Mouse (Mus musculus): Measurements from ENCODE around the gene Gpc5. TPM values are rescaled to one million over a fixed set of nuclear protein-coding genes. Genes with fewer than 3 reads are reported as not detected.

Gene Gpc5
- polyA plus RNA-seq, 1 experiment from 2014 or later, result 1.5 TPM

DNA sequence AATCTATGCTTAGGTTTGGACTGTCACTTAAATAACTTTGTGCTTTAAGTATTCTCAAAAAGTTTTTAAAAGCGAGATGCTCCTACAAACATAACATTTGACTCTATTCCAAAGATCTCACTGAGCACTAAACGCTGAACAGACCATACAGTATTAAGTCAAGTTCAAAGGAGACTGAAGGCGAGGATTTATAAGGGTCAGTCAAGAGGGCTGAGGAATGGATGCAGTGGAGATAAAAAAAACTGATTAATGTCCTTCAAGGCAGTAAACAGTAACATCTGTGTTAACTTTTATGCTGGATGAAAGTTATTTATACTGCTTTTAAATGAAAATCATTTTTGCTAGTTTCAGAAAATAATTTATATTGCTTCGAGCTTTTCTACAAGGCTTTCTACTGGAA, 906.9 kb downstream of the Gpc5 start:
- no peak overlapping the region for H3K27ac ChIP-seq (replicated peaks)
- no peak overlapping the region for H3K4me3 ChIP-seq
- H3K4me1 ChIP-seq, result no peaks in the 10 kb centered on the region
- H3K4me2 ChIP-seq (replicated peaks), result no peak overlapping the region
- no peaks in the 10 kb centered on the region for H3K9me3 ChIP-seq
- 81% methylated on average over 4 of the region's 4 CpGs for WGBS
- H3K9ac ChIP-seq (replicated peaks), result no peak overlapping the region
- ATAC-seq (ENCODE audit: low FRiP score, low read depth), result no peak
- no peaks in the 10 kb centered on the region for H3K36me3 ChIP-seq
- no peaks in the 10 kb centered on the region for H3K27me3 ChIP-seq

DNA sequence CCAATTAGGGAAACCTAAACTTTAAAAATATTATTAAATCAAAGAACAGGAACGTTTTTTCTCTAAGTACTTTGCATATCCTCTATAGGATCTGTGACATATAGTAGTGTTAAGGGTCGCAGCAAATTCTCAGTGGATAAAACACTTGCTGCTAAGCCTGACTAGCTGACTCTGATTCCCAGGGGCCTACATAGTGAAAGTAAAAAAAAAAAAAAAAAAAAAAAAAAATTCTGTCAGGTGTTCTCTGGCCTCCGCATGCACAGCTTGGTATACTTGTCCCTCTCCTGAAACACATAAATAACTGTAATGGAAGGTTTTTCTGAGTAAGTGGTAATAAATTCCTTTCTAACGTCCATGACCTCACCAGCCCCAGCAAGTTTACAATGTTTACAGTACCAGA, 995.0 kb downstream of the Gpc5 start:
- Histone ChIP-seq H3K36me3 (no peaks in the 10 kb centered on the region), H3K4me2 (replicated peaks) (no peak overlapping the region)
- WGBS, result 82% methylated on average over 4 of the region's 4 CpGs

DNA sequence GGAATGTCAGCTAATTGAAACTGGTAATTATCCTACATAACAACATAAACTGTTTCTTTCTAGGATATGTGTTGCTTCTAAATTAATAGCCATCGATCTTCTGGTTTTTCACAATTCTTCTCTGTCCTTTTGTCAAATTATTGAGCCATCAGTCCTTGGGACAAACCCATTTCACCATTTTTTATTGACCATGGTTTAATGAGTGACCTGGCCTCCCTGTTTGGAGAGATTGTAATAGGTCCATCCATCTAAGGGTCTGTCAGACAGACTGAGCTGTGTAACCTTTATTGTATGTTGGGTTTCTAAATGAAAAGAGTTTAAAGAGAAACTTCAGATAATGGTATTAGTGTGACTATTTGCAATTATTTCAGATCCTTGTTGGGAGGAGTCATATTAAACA, 1035.9 kb downstream of the Gpc5 start:
- no peak for ATAC-seq (ENCODE audit: low FRiP score, low read depth)
- H3K27me3 ChIP-seq, result no peaks in the 10 kb centered on the region
- no peak overlapping the region for H3K4me3 ChIP-seq
- 89% methylated on average over 1 of the region's 1 CpGs for WGBS
- H3K9ac ChIP-seq (replicated peaks), result no peak overlapping the region
- H3K27ac ChIP-seq (replicated peaks), result no peak overlapping the region
- H3K4me2 ChIP-seq (replicated peaks), result no peak overlapping the region
- H3K9me3 ChIP-seq, result no peaks in the 10 kb centered on the region
- no peaks in the 10 kb centered on the region for H3K4me1 ChIP-seq
- no peaks in the 10 kb centered on the region for H3K36me3 ChIP-seq

More for the DNA sequence above, 995.0 kb downstream of the Gpc5 start:
- ATAC-seq (ENCODE audit: low FRiP score, low read depth), result no peak
- Histone ChIP-seq H3K4me3 (no peak overlapping the region), H3K9me3 (no peaks in the 10 kb centered on the region), H3K27me3 (no peaks in the 10 kb centered on the region), H3K4me1 (no peaks in the 10 kb centered on the region), H3K27ac (replicated peaks) (no peak overlapping the region), H3K9ac (replicated peaks) (no peak overlapping the region)

DNA sequence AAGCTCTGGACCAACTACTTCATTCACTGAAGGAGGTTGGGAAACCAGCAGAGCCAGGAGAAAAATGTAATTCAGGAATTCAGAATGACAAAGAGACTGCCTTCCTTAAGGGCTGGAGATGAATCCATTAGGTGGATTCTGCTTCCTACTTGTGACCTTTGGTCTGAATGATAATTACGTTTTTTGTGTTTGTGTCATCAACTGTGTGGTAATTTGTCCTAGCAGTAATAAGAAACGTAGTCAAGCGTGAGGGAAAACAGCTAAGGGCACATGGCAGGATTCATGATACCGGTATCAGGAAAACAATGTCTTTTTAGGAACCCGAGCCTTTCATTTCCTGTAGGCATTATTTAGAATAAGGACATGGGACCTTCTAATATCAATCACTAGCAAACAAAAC, 1045.3 kb downstream of the Gpc5 start:
- no peaks in the 10 kb centered on the region for H3K9me3 ChIP-seq
- H3K4me2 ChIP-seq (replicated peaks), result no peak overlapping the region
- H3K9ac ChIP-seq (replicated peaks), result no peak overlapping the region
- 34% methylated on average over 5 of the region's 5 CpGs for WGBS
- no peak for ATAC-seq (ENCODE audit: low FRiP score, low read depth)
- no peak overlapping the region for H3K27ac ChIP-seq (replicated peaks)
- H3K27me3 ChIP-seq, result no peaks in the 10 kb centered on the region
- H3K4me1 ChIP-seq, result no peaks in the 10 kb centered on the region
- H3K36me3 ChIP-seq, result no peaks in the 10 kb centered on the region
- no peak overlapping the region for H3K4me3 ChIP-seq

DNA sequence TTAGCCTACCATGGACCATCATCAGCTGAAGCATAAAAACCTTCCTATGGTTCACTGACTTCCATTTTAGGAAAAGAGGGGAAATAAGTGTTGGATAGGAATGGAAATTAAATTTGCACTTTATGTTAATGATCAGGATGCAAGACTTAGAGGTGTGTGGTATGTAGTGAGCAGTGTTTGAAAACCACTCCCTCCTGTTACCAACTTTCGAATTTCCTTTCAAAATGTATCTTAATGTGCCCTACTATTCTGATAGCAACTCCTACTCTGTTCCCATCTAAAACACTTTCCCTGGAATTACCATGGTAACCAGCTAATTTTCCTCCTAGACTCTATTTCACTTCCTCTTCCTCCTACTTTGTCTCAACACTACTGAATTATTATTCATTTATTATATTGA, 1045.8 kb downstream of the Gpc5 start:
- no peaks in the 10 kb centered on the region for H3K36me3 ChIP-seq
- H3K4me3 ChIP-seq, result no peak overlapping the region
- WGBS, result 80% methylated on average over 1 of the region's 1 CpGs
- ATAC-seq (ENCODE audit: low FRiP score, low read depth), result no peak
- no peak overlapping the region for H3K27ac ChIP-seq (replicated peaks)
- no peaks in the 10 kb centered on the region for H3K27me3 ChIP-seq
- no peaks in the 10 kb centered on the region for H3K9me3 ChIP-seq
- H3K9ac ChIP-seq (replicated peaks), result no peak overlapping the region
- no peak overlapping the region for H3K4me2 ChIP-seq (replicated peaks)
- H3K4me1 ChIP-seq, result no peaks in the 10 kb centered on the region

DNA sequence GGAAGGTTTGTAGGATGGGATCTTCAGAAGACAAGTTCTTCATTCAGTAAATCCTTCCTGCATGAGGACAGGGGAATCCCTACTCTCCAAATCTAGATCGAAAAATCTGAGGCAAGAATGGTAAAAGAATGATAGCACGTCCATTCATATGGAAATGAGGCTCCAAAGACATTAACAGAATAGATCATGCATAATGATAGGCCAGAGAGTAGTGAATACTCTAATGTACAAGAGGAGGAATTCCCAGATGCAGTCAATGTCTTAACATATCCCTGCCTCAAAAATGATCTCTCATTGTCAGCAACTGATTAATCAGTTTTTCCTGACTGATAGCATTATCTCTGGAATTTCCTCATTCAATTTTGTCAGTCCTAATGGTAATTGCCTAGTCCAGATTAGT, 1070.6 kb downstream of the Gpc5 start:
- no peaks in the 10 kb centered on the region for H3K9me3 ChIP-seq
- WGBS, result 39% methylated on average over 2 of the region's 2 CpGs
- H3K36me3 ChIP-seq, result no peaks in the 10 kb centered on the region
- no peak for ATAC-seq (ENCODE audit: low FRiP score, low read depth)
- H3K4me3 ChIP-seq, result no peak overlapping the region
- no peak overlapping the region for H3K27ac ChIP-seq (replicated peaks)
- H3K27me3 ChIP-seq, result no peaks in the 10 kb centered on the region
- H3K9ac ChIP-seq (replicated peaks), result no peak overlapping the region
- no peaks in the 10 kb centered on the region for H3K4me1 ChIP-seq
- no peak overlapping the region for H3K4me2 ChIP-seq (replicated peaks)

DNA sequence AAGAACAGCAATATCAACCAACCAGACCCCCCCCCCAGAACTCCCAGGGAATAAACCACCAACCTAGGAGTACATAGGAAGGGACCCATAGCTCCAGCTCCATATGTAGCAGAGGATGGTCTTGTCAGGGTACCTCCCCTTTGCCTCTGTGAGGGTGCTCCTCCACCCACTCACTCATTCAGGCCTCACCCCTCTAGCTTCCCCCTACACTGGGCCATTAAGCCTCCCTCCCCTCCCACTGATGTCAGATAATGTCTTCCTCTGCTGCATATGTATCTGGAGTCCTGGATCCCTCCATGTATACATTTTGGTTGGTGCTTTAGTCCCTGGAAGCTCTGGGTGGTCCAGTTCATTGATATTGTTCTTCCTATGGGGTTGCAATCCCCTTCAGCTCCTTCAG, 1075.4 kb downstream of the Gpc5 start:
- H3K27ac ChIP-seq (replicated peaks), result no peak overlapping the region
- no peaks in the 10 kb centered on the region for H3K4me1 ChIP-seq
- no peak overlapping the region for H3K4me2 ChIP-seq (replicated peaks)
- H3K9ac ChIP-seq (replicated peaks), result no peak overlapping the region
- H3K4me3 ChIP-seq, result no peak overlapping the region
- peak; percentile 56; the same call in 1 of the 2 replicates for ATAC-seq (ENCODE audit: low FRiP score, low read depth)
- H3K27me3 ChIP-seq, result no peaks in the 10 kb centered on the region
- H3K36me3 ChIP-seq, result no peaks in the 10 kb centered on the region
- H3K9me3 ChIP-seq, result no peaks in the 10 kb centered on the region

DNA sequence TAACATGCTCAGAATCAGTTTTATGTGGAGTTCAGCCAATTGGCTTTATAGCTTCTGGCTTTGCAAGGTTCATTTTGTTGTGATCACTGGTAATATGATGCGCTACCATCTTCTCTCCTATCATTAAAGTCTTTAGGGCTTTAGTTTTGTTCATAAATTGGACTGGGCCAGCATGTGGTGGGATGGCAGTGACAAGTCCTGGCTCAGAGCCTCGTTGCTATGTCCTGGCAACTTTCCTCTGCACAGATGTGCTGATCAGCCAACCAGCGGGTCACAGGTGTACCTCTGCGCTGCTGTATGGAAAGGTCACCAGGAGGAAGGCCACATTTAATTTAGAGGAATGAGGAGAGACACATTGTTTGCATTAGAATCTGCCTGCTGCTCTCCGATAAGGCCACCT, 1077.1 kb downstream of the Gpc5 start:
- Histone ChIP-seq H3K4me1 (no peaks in the 10 kb centered on the region), H3K9ac (replicated peaks) (no peak overlapping the region), H3K4me2 (replicated peaks) (no peak overlapping the region), H3K27me3 (no peaks in the 10 kb centered on the region), H3K36me3 (no peaks in the 10 kb centered on the region), H3K4me3 (no peak overlapping the region), H3K9me3 (no peaks in the 10 kb centered on the region), H3K27ac (replicated peaks) (no peak overlapping the region)
- ATAC-seq (ENCODE audit: low FRiP score, low read depth), result no peak
- WGBS, result 77% methylated on average over 5 of the region's 5 CpGs

DNA sequence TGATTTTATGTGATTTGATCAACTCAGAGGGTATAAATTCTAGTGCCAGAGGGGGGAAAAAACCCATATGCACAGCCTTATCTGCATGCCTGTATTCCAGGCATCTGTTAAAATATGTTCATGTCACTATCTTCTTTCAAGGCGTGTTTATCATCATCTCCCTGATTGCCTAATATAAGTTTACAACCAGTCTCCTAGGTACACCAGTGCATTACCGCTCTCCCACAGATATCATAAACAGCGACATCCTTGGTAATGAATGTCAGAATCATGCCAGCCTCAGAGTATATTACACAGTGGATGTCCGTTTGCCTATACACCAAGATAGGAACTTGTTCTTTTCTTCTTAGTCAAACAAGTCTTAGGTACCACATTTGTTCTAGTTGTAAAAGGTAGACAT, 1095.0 kb downstream of the Gpc5 start:
- H3K9me3 ChIP-seq, result no peaks in the 10 kb centered on the region
- H3K36me3 ChIP-seq, result no peaks in the 10 kb centered on the region
- H3K27ac ChIP-seq (replicated peaks), result no peak overlapping the region
- H3K9ac ChIP-seq (replicated peaks), result no peak overlapping the region
- H3K4me1 ChIP-seq, result no peaks in the 10 kb centered on the region
- H3K4me2 ChIP-seq (replicated peaks), result no peak overlapping the region
- 95% methylated on average over 4 of the region's 4 CpGs for WGBS
- no peak overlapping the region for H3K4me3 ChIP-seq
- ATAC-seq (ENCODE audit: low FRiP score, low read depth), result no peak
- H3K27me3 ChIP-seq, result no peaks in the 10 kb centered on the region

DNA sequence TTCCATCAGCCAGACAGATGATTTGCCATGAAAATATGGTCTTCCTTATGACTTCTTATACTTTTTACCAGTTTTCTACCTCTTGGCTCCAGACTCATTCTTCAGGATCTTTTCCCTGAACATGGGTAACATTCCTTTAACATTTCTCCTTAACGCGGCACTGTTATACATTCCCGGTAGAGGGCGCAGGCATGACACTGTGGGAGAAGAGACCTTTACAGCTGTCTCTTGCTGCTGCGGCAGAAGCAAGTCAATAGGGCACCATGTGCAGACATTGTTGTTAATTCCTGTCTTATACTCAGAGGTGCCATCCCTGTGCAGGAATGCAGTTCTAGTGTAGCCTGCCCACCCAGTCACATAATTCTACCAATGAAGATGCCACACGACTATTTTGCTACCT, 1115.0 kb downstream of the Gpc5 start:
- Histone ChIP-seq H3K4me3 (no peak overlapping the region), H3K4me1 (no peaks in the 10 kb centered on the region), H3K27ac (replicated peaks) (no peak overlapping the region), H3K27me3 (no peaks in the 10 kb centered on the region), H3K9ac (replicated peaks) (no peak overlapping the region), H3K4me2 (replicated peaks) (no peak overlapping the region), H3K9me3 (no peaks in the 10 kb centered on the region), H3K36me3 (no peaks in the 10 kb centered on the region)
- ATAC-seq (ENCODE audit: low FRiP score, low read depth), result peak; percentile 63
- WGBS, result 22% methylated on average over 6 of the region's 6 CpGs

DNA sequence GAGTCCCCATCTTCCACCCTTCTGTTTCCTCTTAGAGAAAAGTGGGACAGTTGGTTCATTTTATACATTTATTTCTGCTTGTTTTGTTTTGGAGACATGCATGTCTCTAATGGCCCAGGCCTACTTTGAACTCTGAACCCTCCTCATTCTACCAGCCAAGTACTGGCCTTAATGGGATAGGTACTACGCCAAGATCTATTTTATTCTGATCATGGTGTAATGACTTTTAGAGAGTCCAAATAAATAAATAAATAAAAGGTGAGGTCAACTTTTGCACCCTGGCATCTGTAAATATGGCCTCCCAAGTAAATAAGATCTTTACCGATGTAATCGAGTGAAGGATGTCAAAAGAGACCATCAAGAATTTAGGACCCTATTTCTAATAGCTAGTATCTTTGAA, 1116.6 kb downstream of the Gpc5 start:
- Histone ChIP-seq H3K27ac (replicated peaks) (no peak overlapping the region), H3K27me3 (no peaks in the 10 kb centered on the region), H3K4me2 (replicated peaks) (no peak overlapping the region), H3K9me3 (no peaks in the 10 kb centered on the region), H3K9ac (replicated peaks) (no peak overlapping the region), H3K4me3 (no peak overlapping the region), H3K4me1 (no peaks in the 10 kb centered on the region), H3K36me3 (no peaks in the 10 kb centered on the region)
- WGBS, result 89% methylated on average over 3 of the region's 3 CpGs
- no peak for ATAC-seq (ENCODE audit: low FRiP score, low read depth)

DNA sequence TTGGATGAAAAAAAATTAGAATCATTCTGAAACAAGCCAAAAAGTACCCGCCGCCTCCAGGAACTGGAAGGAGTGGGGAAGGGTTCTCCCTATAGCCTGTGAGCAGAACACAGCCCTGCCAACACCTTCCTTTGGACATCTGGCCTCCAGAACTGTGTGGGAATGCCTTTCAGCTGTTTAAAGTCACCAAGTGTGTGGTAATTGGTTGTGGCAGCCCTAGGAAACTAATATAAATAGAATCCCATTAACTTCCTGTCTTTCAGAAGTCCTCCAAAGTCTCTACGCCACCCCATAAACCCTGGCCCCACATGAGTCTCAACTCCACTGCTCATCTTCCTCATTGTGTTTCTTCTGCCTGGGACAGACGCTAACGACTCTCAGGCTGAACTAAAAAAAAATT, 1117.0 kb downstream of the Gpc5 start:
- Histone ChIP-seq H3K9ac (replicated peaks) (no peak overlapping the region), H3K27ac (replicated peaks) (no peak overlapping the region), H3K27me3 (no peaks in the 10 kb centered on the region), H3K9me3 (no peaks in the 10 kb centered on the region), H3K4me2 (replicated peaks) (no peak overlapping the region), H3K4me1 (no peaks in the 10 kb centered on the region), H3K36me3 (no peaks in the 10 kb centered on the region), H3K4me3 (no peak overlapping the region)
- 67% methylated on average over 5 of the region's 5 CpGs for WGBS
- ATAC-seq (ENCODE audit: low FRiP score, low read depth), result no peak

DNA sequence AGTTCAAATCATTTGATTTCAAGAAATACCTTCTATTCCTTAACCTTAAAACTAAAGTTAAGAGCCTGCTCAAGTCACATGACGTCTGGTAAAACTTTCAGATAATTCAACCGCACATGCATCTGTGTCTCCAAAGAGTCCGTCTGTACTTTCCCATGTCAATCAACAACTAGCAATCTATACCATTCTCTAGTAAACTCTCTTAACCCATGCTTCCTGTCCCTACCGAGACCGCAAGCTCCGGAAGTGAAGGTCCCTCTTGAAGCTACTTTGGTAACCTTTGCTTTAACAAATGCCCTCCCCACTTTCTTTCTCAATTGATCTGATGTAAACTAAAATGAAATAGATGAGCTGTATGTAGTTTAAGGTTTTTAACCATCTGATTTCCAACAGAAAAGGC, 1118.3 kb downstream of the Gpc5 start:
- no peak for ATAC-seq (ENCODE audit: low FRiP score, low read depth)

More for the DNA sequence above, 1118.3 kb downstream of the Gpc5 start:
- no peaks in the 10 kb centered on the region for H3K36me3 ChIP-seq
- H3K9me3 ChIP-seq, result no peaks in the 10 kb centered on the region
- WGBS, result 91% methylated on average over 6 of the region's 6 CpGs
- H3K27ac ChIP-seq (replicated peaks), result no peak overlapping the region
- H3K9ac ChIP-seq (replicated peaks), result no peak overlapping the region
- no peaks in the 10 kb centered on the region for H3K27me3 ChIP-seq
- no peak overlapping the region for H3K4me3 ChIP-seq
- H3K4me1 ChIP-seq, result no peaks in the 10 kb centered on the region
- H3K4me2 ChIP-seq (replicated peaks), result no peak overlapping the region
